ENCODE assay signal across 8 mouse cellular contexts in genomic region chr11:89059919-89060422, GRCm38 (mm10). TPM values are rescaled to one million over a fixed set of nuclear protein-coding genes. Genes with fewer than 3 reads are reported as not detected.
DNase-seq lines count a peak whose midpoint lies in the region; ATAC-seq and TF ChIP-seq lines count a peak whose summit lies in the region.

No protein-coding gene starts in this region.

- WGBS in kidney, embryonic 15.5 days: under 1% methylated on average over 33 of the region's 33 CpGs
- WGBS in forebrain, embryonic 12.5 days: under 1% methylated on average over 33 of the region's 33 CpGs
- under 1% methylated on average over 33 of the region's 33 CpGs for WGBS in intestine, embryonic 16.5 days

- in situ Hi-C loops in Patski (cut with MboI; ENCODE audit: low pct_unique_long_range_greater_than_20kb): no loop called here

- H3K4me1 ChIP-seq in kidney, embryonic 15.5 days: peaks cover 20% of the 10 kb centered on the region
- peaks cover 28% of the 10 kb centered on the region for H3K4me1 ChIP-seq in forebrain, embryonic 12.5 days
- peaks cover 20% of the 10 kb centered on the region for H3K4me1 ChIP-seq in intestine, embryonic 16.5 days (ENCODE audit: control insufficient read depth, insufficient read depth, low read length)

- peak; percentile 82 for ATAC-seq in kidney, embryonic 15.5 days (replicated peaks; ENCODE audit: low FRiP score)
- peak; percentile 24 for ATAC-seq in Patski
- peak; percentile 78 for ATAC-seq in forebrain, embryonic 12.5 days (ENCODE audit: low FRiP score)
- ATAC-seq in intestine, embryonic 16.5 days: peak; percentile 73

- CTCF ChIA-PET in Patski (lab: Charles Lee): interaction anchor here (1.8 kb wide), 1 partner anchor 21 kb away, joined by 7 read pairs; no protein-coding TSS in a partner anchor

- H3K27ac ChIP-seq in kidney, embryonic 15.5 days: peak overlapping the region; percentile 77
- peak overlapping the region; percentile 37 for H3K27ac ChIP-seq in forebrain, embryonic 12.5 days
- peak overlapping the region; percentile 54 for H3K27ac ChIP-seq in intestine, embryonic 16.5 days (ENCODE audit: low read length)

- DNase-seq in kidney, adult 18-20 months: no peak
- DNase-seq in Patski (ENCODE audit: low read depth, low spot score): no peak
- DNase-seq in lung, postnatal 14 days: peak; percentile 28
- DNase-seq in right cerebral cortex, postnatal 25 days: peak; percentile 37
- DNase-seq in adrenal gland, adult 8-10 months: no peak

- H3K4me3 ChIP-seq in kidney, embryonic 15.5 days (replicated peaks): peak overlapping the region; percentile 93
- peak overlapping the region; percentile 66 for H3K4me3 ChIP-seq in forebrain, embryonic 12.5 days (replicated peaks)
- H3K4me3 ChIP-seq in intestine, embryonic 16.5 days (ENCODE audit: low read length): peak overlapping the region; percentile 90

- POLR2A ChIA-PET in Patski (lab: Charles Lee): no interaction called here

- no peak for TF ChIP-seq CTCF in Patski (IDR thresholded peaks at IDR 0.05)

- H3K9ac ChIP-seq in kidney, embryonic 15.5 days: peak overlapping the region; percentile 85
- peak overlapping the region; percentile 68 for H3K9ac ChIP-seq in forebrain, embryonic 12.5 days
- peak overlapping the region; percentile 83 for H3K9ac ChIP-seq in intestine, embryonic 16.5 days (ENCODE audit: low read depth, low read length)

- H3K36me3 ChIP-seq in kidney, embryonic 15.5 days: peaks cover 3% of the 10 kb centered on the region
- no peaks in the 10 kb centered on the region for H3K36me3 ChIP-seq in forebrain, embryonic 12.5 days (replicated peaks)
- H3K36me3 ChIP-seq in intestine, embryonic 16.5 days (ENCODE audit: control insufficient read depth, insufficient read depth, low read length): no peaks in the 10 kb centered on the region

- peak overlapping the region; percentile 95 for H3K4me2 ChIP-seq in kidney, embryonic 15.5 days
- H3K4me2 ChIP-seq in forebrain, embryonic 12.5 days: peak overlapping the region; percentile 95
- H3K4me2 ChIP-seq in intestine, embryonic 16.5 days (ENCODE audit: low read depth, low read length): peak overlapping the region; percentile 97

- no peaks in the 10 kb centered on the region for H3K9me3 ChIP-seq in kidney, embryonic 15.5 days (replicated peaks)
- H3K9me3 ChIP-seq in forebrain, embryonic 12.5 days: no peaks in the 10 kb centered on the region
- H3K9me3 ChIP-seq in intestine, embryonic 16.5 days (ENCODE audit: control insufficient read depth, low read length): no peaks in the 10 kb centered on the region

- H3K27me3 ChIP-seq in kidney, embryonic 15.5 days: no peaks in the 10 kb centered on the region
- no peaks in the 10 kb centered on the region for H3K27me3 ChIP-seq in Patski
- no peaks in the 10 kb centered on the region for H3K27me3 ChIP-seq in forebrain, embryonic 12.5 days
- H3K27me3 ChIP-seq in intestine, embryonic 16.5 days (replicated peaks; ENCODE audit: control insufficient read depth, insufficient read depth, low read length): no peaks in the 10 kb centered on the region

RNA-seq across cellular contexts. Expression of gene Dgke, which starts 6.7 kb away (rescaled TPM):
- 4.3 and 4.6 TPM in 2 replicates for polyA plus RNA-seq in kidney, embryonic 15.5 days (2015; fragmentation: Nextera tagmentation; extraction: Ambion mirVana)
- polyA plus RNA-seq in Patski (2021): 7.1 TPM
- 7.4 and 9.2 TPM in 2 replicates for polyA plus RNA-seq in forebrain, embryonic 12.5 days (2016; fragmentation: Nextera tagmentation; extraction: Ambion mirVana)
- 2.3 TPM in 2 replicates for polyA plus RNA-seq in intestine, embryonic 16.5 days (2015; fragmentation: Nextera tagmentation; extraction: Ambion mirVana)
- total RNA-seq in adrenal gland, adult 8-10 months (2022): 10 to 100 TPM; 10.7 to 17.0 (median 14.3) TPM

RNA-seq across cellular contexts. Expression of gene Gm525, which starts 13.7 kb away (rescaled TPM):
- not detected in 2 replicates for polyA plus RNA-seq in kidney, embryonic 15.5 days (2015; fragmentation: Nextera tagmentation; extraction: Ambion mirVana)
- not detected for polyA plus RNA-seq in Patski (2021)
- polyA plus RNA-seq in forebrain, embryonic 12.5 days (2016; fragmentation: Nextera tagmentation; extraction: Ambion mirVana): not detected in 2 replicates
- 1.5 TPM in 2 replicates for polyA plus RNA-seq in intestine, embryonic 16.5 days (2015; fragmentation: Nextera tagmentation; extraction: Ambion mirVana)
- not detected for total RNA-seq in adrenal gland, adult 8-10 months (2022)

Comparison
In these comparisons a context has a peak if more than half of its experiments do, and no peak if none do; other contexts are left out.
1. ATAC-seq: peak in every context shown above with its lines; median percentile 82 in kidney, embryonic 15.5 days; 78 in forebrain, embryonic 12.5 days; 73 in intestine, embryonic 16.5 days; 24 in Patski.
2. DNase-seq: peak in lung, postnatal 14 days (single experiment) and right cerebral cortex, postnatal 25 days (single experiment); none in kidney, adult 18-20 months (single experiment), Patski (single experiment) and adrenal gland, adult 8-10 months (single experiment).
3. Peak in every context shown above with its lines, with median percentiles within 50 percentile points of each other: H3K27ac ChIP-seq, H3K4me2 ChIP-seq, H3K4me3 ChIP-seq and H3K9ac ChIP-seq.